Mouse (Mus musculus): ENCODE measurements around the gene Fgfr2.

Gene Fgfr2

DNA sequence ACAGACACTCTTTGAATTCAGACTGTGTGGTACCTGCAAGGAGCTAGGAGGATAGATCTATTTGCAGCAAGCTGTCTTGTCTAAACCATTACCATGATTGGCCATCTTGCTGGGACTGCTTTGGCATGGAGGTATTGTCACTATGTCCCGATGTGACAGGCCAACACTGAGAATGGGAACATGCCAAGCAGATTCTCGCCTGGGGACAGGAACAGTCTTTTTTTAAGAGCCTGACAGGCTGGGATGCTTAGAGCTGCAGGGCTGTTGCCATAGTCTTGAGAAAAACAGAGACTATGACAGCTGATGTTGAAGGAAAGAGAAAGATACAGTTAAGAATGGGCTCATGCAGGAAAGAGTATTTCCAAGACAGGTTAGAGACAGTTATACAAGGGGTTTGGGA lies 711.4 kb downstream of the Fgfr2 start:
- Histone ChIP-seq H3K4me1 (replicated peaks; ENCODE audit: low read depth, low read length) (peaks cover 8% of the 10 kb centered on the region; the same call in 1 of the 2 replicates), H3K36me3 (ENCODE audit: insufficient read depth, low read length) (no peaks in the 10 kb centered on the region)

DNA sequence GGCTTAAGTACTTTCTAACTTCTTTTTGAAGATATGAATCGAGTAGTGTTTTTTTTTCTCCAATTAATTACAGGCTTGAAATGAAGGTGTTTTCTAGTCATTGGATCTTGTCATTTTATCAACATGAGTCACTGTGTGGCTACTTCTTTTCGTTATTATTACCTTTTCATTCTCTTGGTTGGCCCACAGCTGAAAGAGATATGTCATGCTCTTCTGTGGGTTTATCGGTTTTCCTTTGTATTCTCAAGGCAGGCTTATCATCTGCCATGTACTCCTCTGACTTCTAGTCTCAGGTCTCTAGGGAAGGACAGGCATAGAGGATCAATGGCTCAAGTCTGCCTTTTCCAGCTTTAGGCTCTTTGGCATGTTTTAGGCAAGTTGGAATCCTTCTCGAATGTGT lies 712.2 kb downstream of the Fgfr2 start:
- Histone ChIP-seq H3K4me1 (replicated peaks; ENCODE audit: low read depth, low read length) (peaks cover 15% of the 10 kb centered on the region), H3K36me3 (ENCODE audit: insufficient read depth, low read length) (no peaks in the 10 kb centered on the region)

More for the DNA sequence above, 711.4 kb downstream of the Fgfr2 start:
- Histone ChIP-seq H3K9me3 (ENCODE audit: low read length) (no peaks in the 10 kb centered on the region), H3K27me3 (ENCODE audit: insufficient read depth, low read length) (0 out of 2 replicates have a peak, but pooled peaks cover 3% of the 10 kb centered on the region), H3K4me3 (replicated peaks; ENCODE audit: low read length) (no peak overlapping the region)
- TF ChIP-seq CTCF (conservative IDR thresholded peaks at IDR 0.05; ENCODE audit: low read length) (no peak), POU5F1 (IDR thresholded peaks at IDR 0.05; ENCODE audit: borderline replicate concordance, low read length) (no peak), NANOG (IDR thresholded peaks at IDR 0.05; ENCODE audit: borderline replicate concordance, low read length) (no peak)

DNA sequence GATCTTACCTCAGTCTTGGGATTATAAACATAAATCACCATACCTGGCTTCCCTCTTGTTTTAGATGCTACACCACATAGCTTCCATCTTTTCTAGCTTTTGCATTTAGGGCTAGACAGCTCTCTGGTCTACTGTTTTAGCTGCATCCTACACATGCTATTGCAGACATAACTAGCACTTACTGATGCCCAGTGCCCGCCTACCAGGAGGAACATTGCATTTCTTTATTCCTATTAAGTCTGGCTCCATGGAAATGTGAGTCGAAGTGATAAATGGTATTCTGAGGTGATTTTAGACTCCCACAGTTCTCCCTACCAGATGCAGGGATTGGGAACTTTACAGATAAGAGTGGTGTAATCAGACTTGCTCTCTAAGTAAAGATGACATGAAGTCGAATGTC lies 713.3 kb downstream of the Fgfr2 start:
- H3K27me3 ChIP-seq (ENCODE audit: insufficient read depth, low read length), result 0 out of 2 replicates have a peak, but pooled peaks cover 6% of the 10 kb centered on the region
- H3K36me3 ChIP-seq (ENCODE audit: insufficient read depth, low read length), result no peaks in the 10 kb centered on the region
- TF ChIP-seq CTCF (conservative IDR thresholded peaks at IDR 0.05; ENCODE audit: low read length) (no peak), POU5F1 (IDR thresholded peaks at IDR 0.05; ENCODE audit: borderline replicate concordance, low read length) (no peak), NANOG (IDR thresholded peaks at IDR 0.05; ENCODE audit: borderline replicate concordance, low read length) (no peak)
- peaks cover 23% of the 10 kb centered on the region for H3K4me1 ChIP-seq (replicated peaks; ENCODE audit: low read depth, low read length)
- no peak overlapping the region for H3K4me3 ChIP-seq (replicated peaks; ENCODE audit: low read length)
- H3K9me3 ChIP-seq (ENCODE audit: low read length), result no peaks in the 10 kb centered on the region; the same call in 1 of the 2 replicates

More for the DNA sequence above, 712.2 kb downstream of the Fgfr2 start:
- no peak overlapping the region for H3K4me3 ChIP-seq (replicated peaks; ENCODE audit: low read length)
- 0 out of 2 replicates have a peak, but pooled peaks cover 4% of the 10 kb centered on the region for H3K27me3 ChIP-seq (ENCODE audit: insufficient read depth, low read length)
- TF ChIP-seq CTCF (conservative IDR thresholded peaks at IDR 0.05; ENCODE audit: low read length) (no peak), NANOG (IDR thresholded peaks at IDR 0.05; ENCODE audit: borderline replicate concordance, low read length) (no peak), POU5F1 (IDR thresholded peaks at IDR 0.05; ENCODE audit: borderline replicate concordance, low read length) (no peak)
- H3K9me3 ChIP-seq (ENCODE audit: low read length), result no peaks in the 10 kb centered on the region

DNA sequence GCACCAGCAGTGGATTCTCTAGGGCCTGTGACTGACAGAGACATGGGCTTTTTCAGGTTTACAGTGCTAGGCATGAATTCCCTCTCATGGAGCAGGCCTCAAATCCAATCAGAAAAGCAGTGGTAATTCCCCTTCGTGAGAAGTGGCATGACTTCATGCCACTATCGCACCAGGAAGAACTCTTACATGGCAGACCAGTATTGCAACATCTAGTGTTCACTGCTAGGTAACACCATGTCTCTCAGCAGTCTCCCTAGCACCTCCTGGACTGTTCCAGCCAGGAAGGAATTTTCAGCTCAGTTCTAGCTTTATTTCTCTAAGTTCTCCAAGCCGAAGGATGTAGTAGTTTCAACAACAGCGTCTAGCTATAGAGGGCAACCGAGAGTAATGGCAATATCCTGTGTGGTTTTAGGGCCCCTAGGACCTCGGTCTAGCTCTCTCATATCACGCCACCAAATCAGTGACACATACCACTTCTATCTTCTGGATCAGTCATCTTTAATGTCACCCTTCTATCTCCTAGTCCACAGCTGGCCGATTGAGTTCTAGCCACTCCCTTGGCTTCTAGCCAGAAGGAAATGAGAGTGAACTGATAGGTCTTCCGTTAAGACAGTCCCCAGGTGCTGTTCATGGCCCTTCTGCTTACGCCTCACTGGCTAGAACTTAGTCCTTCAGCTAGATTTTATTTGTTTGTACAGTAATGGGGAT lies 720.6 kb downstream of the Fgfr2 start:
- Histone ChIP-seq H3K27me3 (ENCODE audit: insufficient read depth, low read length) (peaks cover 16% of the 10 kb centered on the region), H3K4me1 (replicated peaks; ENCODE audit: low read depth, low read length) (peaks cover 63% of the 10 kb centered on the region), H3K9me3 (ENCODE audit: low read length) (no peaks in the 10 kb centered on the region; the same call in 1 of the 2 replicates), H3K36me3 (ENCODE audit: insufficient read depth, low read length) (no peaks in the 10 kb centered on the region), H3K4me3 (replicated peaks; ENCODE audit: low read length) (no peak overlapping the region)
- TF ChIP-seq NANOG (IDR thresholded peaks at IDR 0.05; ENCODE audit: borderline replicate concordance, low read length) (no peak), CTCF (conservative IDR thresholded peaks at IDR 0.05; ENCODE audit: low read length) (no peak), POU5F1 (IDR thresholded peaks at IDR 0.05; ENCODE audit: borderline replicate concordance, low read length) (no peak)

DNA sequence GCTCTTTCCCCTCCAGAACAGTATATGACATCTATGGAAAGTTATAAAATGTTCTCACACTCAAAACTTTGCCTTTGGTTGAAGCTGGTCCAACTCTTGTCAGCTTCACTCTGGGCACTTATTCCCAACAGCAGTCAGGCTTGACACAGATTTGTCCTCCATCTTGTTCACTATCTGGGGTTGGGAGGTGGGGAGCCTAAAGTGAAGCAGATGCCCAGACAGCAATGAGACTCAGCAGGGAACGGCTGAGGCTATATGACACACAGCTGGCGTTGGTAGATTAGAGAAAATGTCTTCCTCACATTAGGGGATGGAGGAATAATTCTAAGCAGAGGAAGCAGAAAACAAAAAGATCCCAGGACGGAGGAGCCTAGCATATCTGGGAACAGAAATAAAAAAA lies 724.7 kb downstream of the Fgfr2 start:
- Histone ChIP-seq H3K27me3 (ENCODE audit: insufficient read depth, low read length) (peaks cover 14% of the 10 kb centered on the region), H3K4me1 (replicated peaks; ENCODE audit: low read depth, low read length) (peaks cover 34% of the 10 kb centered on the region), H3K36me3 (ENCODE audit: insufficient read depth, low read length) (no peaks in the 10 kb centered on the region), H3K4me3 (replicated peaks; ENCODE audit: low read length) (no peak overlapping the region), H3K9me3 (ENCODE audit: low read length) (no peaks in the 10 kb centered on the region)
- TF ChIP-seq NANOG (IDR thresholded peaks at IDR 0.05; ENCODE audit: borderline replicate concordance, low read length), result no peak
- TF ChIP-seq CTCF (conservative IDR thresholded peaks at IDR 0.05; ENCODE audit: low read length), result no peak
- no peak for TF ChIP-seq POU5F1 (IDR thresholded peaks at IDR 0.05; ENCODE audit: borderline replicate concordance, low read length)

DNA sequence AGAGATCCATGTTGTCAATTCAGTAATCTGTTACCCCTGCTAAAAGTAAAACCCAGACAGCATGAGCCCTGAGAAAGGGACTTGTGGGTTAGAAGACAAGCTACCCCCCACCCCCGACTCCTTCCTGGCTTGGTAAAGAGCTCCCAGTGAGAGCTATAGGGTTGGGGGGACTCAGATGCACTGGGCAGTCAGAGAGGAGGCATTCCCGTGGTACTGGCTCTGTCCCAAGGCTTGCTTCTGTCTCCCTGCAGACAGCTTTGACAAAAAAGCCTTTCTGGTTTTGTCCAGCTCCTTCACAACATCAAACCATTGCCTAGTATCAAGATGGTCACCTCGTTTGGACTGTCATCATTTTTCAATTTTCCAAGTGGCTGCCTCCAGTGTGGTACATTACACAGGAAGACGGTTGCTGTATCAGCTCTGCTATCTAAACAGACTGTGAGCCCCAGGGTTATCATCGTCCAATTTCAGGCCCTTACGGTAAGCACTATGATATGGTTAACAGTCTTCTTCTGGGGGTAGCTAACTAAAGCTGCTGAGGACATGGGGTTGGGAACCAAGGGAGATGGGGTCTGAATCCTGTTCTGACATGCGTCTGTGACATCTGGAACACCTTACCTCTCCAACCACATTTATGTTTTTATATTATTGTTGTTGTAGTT lies 726.4 kb downstream of the Fgfr2 start:
- Histone ChIP-seq H3K27me3 (ENCODE audit: insufficient read depth, low read length) (peaks cover 8% of the 10 kb centered on the region), H3K4me1 (replicated peaks; ENCODE audit: low read depth, low read length) (peaks cover 17% of the 10 kb centered on the region), H3K4me3 (replicated peaks; ENCODE audit: low read length) (no peak overlapping the region), H3K9me3 (ENCODE audit: low read length) (no peaks in the 10 kb centered on the region), H3K36me3 (ENCODE audit: insufficient read depth, low read length) (no peaks in the 10 kb centered on the region)
- no peak for TF ChIP-seq POU5F1 (IDR thresholded peaks at IDR 0.05; ENCODE audit: borderline replicate concordance, low read length)
- TF ChIP-seq CTCF (conservative IDR thresholded peaks at IDR 0.05; ENCODE audit: low read length), result no peak
- TF ChIP-seq NANOG (IDR thresholded peaks at IDR 0.05; ENCODE audit: borderline replicate concordance, low read length), result no peak

DNA sequence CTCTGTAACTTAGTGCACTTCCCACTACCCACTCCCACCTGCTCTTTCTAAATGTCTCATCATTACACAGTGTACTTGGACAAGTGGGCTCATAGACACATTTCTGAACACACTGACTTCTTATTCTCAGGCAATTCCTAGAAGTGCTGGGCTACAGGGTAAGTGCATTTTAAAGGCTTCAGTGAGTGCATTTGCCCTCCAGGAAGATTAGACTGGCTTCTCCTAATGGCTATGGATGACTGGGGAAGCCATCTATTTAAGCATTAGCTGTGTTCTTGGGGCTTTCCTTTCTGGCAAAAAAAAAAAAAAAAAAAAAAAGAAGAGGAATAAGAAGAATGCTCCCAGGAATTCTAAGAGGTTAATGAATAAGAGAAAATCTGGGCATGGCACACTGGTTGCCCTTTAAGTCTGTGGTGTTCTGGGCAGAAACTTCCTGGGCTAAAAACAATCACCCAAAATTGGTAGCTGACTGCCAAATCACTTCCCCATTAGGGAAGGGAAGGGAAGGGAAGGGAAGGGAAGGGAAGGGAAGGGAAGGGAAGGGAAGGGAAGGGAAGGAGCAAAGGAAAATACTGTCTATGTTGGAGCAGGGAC lies 729.5 kb downstream of the Fgfr2 start:
- Histone ChIP-seq H3K27me3 (ENCODE audit: insufficient read depth, low read length) (peaks cover 26% of the 10 kb centered on the region), H3K4me3 (replicated peaks; ENCODE audit: low read length) (no peak overlapping the region), H3K9me3 (ENCODE audit: low read length) (no peaks in the 10 kb centered on the region), H3K4me1 (replicated peaks; ENCODE audit: low read depth, low read length) (peaks cover 9% of the 10 kb centered on the region), H3K36me3 (ENCODE audit: insufficient read depth, low read length) (no peaks in the 10 kb centered on the region)
- TF ChIP-seq CTCF (conservative IDR thresholded peaks at IDR 0.05; ENCODE audit: low read length) (no peak), POU5F1 (IDR thresholded peaks at IDR 0.05; ENCODE audit: borderline replicate concordance, low read length) (no peak), NANOG (IDR thresholded peaks at IDR 0.05; ENCODE audit: borderline replicate concordance, low read length) (no peak)

DNA sequence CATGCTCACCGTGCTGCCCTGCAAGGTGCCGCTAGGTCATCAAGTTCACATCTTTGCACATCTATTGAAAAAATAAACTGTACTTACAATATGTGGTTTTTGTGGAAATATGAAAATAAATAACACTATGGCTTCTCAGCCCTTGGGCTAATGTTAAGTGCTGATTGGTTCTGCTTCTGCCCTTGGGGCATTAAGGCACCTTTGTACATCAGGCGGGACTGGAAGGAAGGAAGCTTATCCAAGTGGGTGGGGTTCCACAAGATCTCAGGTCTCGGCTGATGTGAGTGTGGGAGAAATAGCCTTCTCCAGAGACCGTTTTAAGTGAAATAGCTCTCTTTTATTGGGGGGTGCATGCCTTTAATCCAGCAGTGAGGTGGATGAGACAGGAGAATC lies 730.1 kb downstream of the Fgfr2 start:
- no peaks in the 10 kb centered on the region for H3K36me3 ChIP-seq (ENCODE audit: insufficient read depth, low read length)
- no peak overlapping the region for H3K4me3 ChIP-seq (replicated peaks; ENCODE audit: low read length)
- peaks cover 9% of the 10 kb centered on the region for H3K4me1 ChIP-seq (replicated peaks; ENCODE audit: low read depth, low read length)
- H3K27me3 ChIP-seq (ENCODE audit: insufficient read depth, low read length), result peaks cover 29% of the 10 kb centered on the region
- H3K9me3 ChIP-seq (ENCODE audit: low read length), result no peaks in the 10 kb centered on the region
- TF ChIP-seq POU5F1 (IDR thresholded peaks at IDR 0.05; ENCODE audit: borderline replicate concordance, low read length) (no peak), CTCF (conservative IDR thresholded peaks at IDR 0.05; ENCODE audit: low read length) (no peak), NANOG (IDR thresholded peaks at IDR 0.05; ENCODE audit: borderline replicate concordance, low read length) (no peak)

Data from E14TG2a.4 (cell line).